Mouse (Mus musculus) right cerebral cortex, postnatal 36 days (tissue): ENCODE results near the gene Fam90a1a.
A peak's percentile ranks its signal among the peaks of the same experiment; 100 is the strongest.
"Not testable (repeated sequence)": the region's sequence is repeated elsewhere in the genome, so short reads cannot be mapped to it uniquely, and the experiment has no call there.

Experiments used
- DNase-seq, 2 experiments: peaks; one replicate each; pipeline ENCODE4 v3.0.0; 2022; ENCODE audit warnings: low spot score in 2 of 2, mixed read lengths in 1 of 2

Gene Fam90a1a

GRCm38 (mm10) chr8:21958414-21958813, at the start of gene Fam90a1a:
Gene Fam90a1a (plus strand): TSS chr8:21958714.
- DNase-seq: no peak

- no peak for DNase-seq
Observed at GRCm38 (mm10) chr8:21911931-21912330, 46.6 kb upstream of the Fam90a1a start.

GRCm38 (mm10) chr8:21912554-21912953, 46.0 kb upstream of the Fam90a1a start:
- DNase-seq: no peak

GRCm38 (mm10) chr8:21915625-21916024, 42.9 kb upstream of the Fam90a1a start:
- peak in 1 of 2 experiments; percentile 2 for DNase-seq

GRCm38 (mm10) chr8:21930754-21931153, 27.8 kb upstream of the Fam90a1a start:
- not testable (repeated sequence) for DNase-seq

- no peak for DNase-seq
Observed at GRCm38 (mm10) chr8:21932610-21933009, 25.9 kb upstream of the Fam90a1a start, which contains the start of gene Defb15. Gene Defb15 (minus strand): TSS chr8:21932710.

- DNase-seq: not testable (repeated sequence)
Observed at GRCm38 (mm10) chr8:21938052-21938451, 20.5 kb upstream of the Fam90a1a start, which contains the start of gene Defb35. Gene Defb35 (plus strand): TSS chr8:21938352.

GRCm38 (mm10) chr8:21946462-21946861, 12.1 kb upstream of the Fam90a1a start, which contains the start of gene Defb13:
Gene Defb13 (plus strand): TSS chr8:21946762.
- DNase-seq: no peak

- no peak for DNase-seq
Observed at GRCm38 (mm10) chr8:21947311-21948017, 11.1 kb upstream of the Fam90a1a start.

GRCm38 (mm10) chr8:21955321-21955720, 3.2 kb upstream of the Fam90a1a start:
- peak in 1 of 2 experiments; percentile 19 for DNase-seq

GRCm38 (mm10) chr8:21956336-21956735, 2.2 kb upstream of the Fam90a1a start:
- DNase-seq: no peak

GRCm38 (mm10) chr8:21966646-21967045, 8.1 kb downstream of the Fam90a1a start:
- DNase-seq: no peak

GRCm38 (mm10) chr8:21969475-21969874, 11.0 kb downstream of the Fam90a1a start, which contains the start of gene Ccdc70:
Gene Ccdc70 (plus strand): TSS chr8:21969775.
- DNase-seq: no peak

- peak in 1 of 2 experiments; percentile 10 for DNase-seq
Observed at GRCm38 (mm10) chr8:21978193-21978592, 19.7 kb downstream of the Fam90a1a start.

- peak; percentile 24 to 28 for DNase-seq
Observed at GRCm38 (mm10) chr8:21981664-21982337, 23.3 kb downstream of the Fam90a1a start.

- peak; percentile 26 to 37 for DNase-seq
Observed at GRCm38 (mm10) chr8:21992184-21992583, 33.7 kb downstream of the Fam90a1a start.

GRCm38 (mm10) chr8:21995181-21995580, 36.7 kb downstream of the Fam90a1a start:
- DNase-seq: no peak

- no peak for DNase-seq
Observed at GRCm38 (mm10) chr8:22004750-22005522, 46.4 kb downstream of the Fam90a1a start.

GRCm38 (mm10) chr8:22006423-22006822, 47.9 kb downstream of the Fam90a1a start:
- no peak for DNase-seq

- DNase-seq: no peak
Observed at GRCm38 (mm10) chr8:22009403-22009802, 50.9 kb downstream of the Fam90a1a start.

- DNase-seq: no peak
Observed at GRCm38 (mm10) chr8:22013034-22013707, 54.7 kb downstream of the Fam90a1a start.
